In genomic region chr6:145240285-145240684, GRCm38 (mm10) we compare ENCODE assay signal across 31 mouse cellular contexts. TPM values are rescaled to one million over a fixed set of nuclear protein-coding genes. Genes with fewer than 3 reads are reported as not detected.
"Had no signal": no experiment of that assay in that cellular context is flagged by ENCODE, and none has a peak within 500 bp of the region (broad histone marks: within the 10 kb centered on the region; RNA-seq: fewer than 3 reads in every experiment).

No protein-coding gene starts in this region.

- H3K9me3 ChIP-seq: limb, embryonic 10.5 days; limb, embryonic 12.5 days; limb, embryonic 13.5 days; limb, embryonic 15.5 days; liver, embryonic 12.5 days; liver, embryonic 13.5 days; liver, embryonic 15.5 days; lung, embryonic 15.5 days; megakaryocyte, embryonic 14.5 days; midbrain, embryonic 10.5 days; midbrain, embryonic 12.5 days; midbrain, embryonic 13.5 days; midbrain, embryonic 15.5 days; neural tube, embryonic 12.5 days had no signal

- DNase-seq: layer of hippocampus, postnatal 36 days; left cerebral cortex, postnatal 4 days; liver; liver, embryonic 13.5 days; liver, postnatal 0 days; lung, adult 18-20 months; lung, embryonic 14.5 days; lung, postnatal 10 days; lung, postnatal 4 days; midbrain, embryonic 14.5 days had no signal

- ATAC-seq: liver, embryonic 12.5 days; liver, postnatal 0 days; midbrain, embryonic 13.5 days; midbrain, embryonic 15.5 days; midbrain, embryonic 16.5 days had no signal

- H3K4me2 ChIP-seq: limb, embryonic 12.5 days; limb, embryonic 13.5 days; limb, embryonic 15.5 days; liver, embryonic 11.5 days; liver, embryonic 12.5 days; liver, embryonic 13.5 days; liver, embryonic 15.5 days; lung, embryonic 14.5 days; lung, embryonic 15.5 days; midbrain, embryonic 11.5 days; midbrain, embryonic 12.5 days; midbrain, embryonic 13.5 days; midbrain, embryonic 15.5 days; neural tube, embryonic 12.5 days had no signal

- H3K36me3 ChIP-seq: midbrain, embryonic 15.5 days had no signal

- H3K9ac ChIP-seq: limb, embryonic 12.5 days; limb, embryonic 13.5 days; limb, embryonic 15.5 days; liver, embryonic 12.5 days; liver, embryonic 13.5 days; liver, embryonic 14.5 days; liver, embryonic 15.5 days; liver, postnatal 0 days; lung, embryonic 14.5 days; lung, embryonic 15.5 days; midbrain, embryonic 12.5 days; midbrain, embryonic 13.5 days; midbrain, embryonic 15.5 days; neural tube, embryonic 12.5 days had no signal

- H3K27me3 ChIP-seq: limb, embryonic 12.5 days; limb, embryonic 13.5 days; limb, embryonic 15.5 days; liver, embryonic 12.5 days; liver, embryonic 13.5 days; liver, embryonic 15.5 days; lung, embryonic 15.5 days; megakaryocyte, embryonic 14.5 days; midbrain, embryonic 12.5 days; midbrain, embryonic 13.5 days; midbrain, embryonic 15.5 days; neural tube, embryonic 12.5 days had no signal

- H3K4me1 ChIP-seq: limb, embryonic 10.5 days; limb, embryonic 12.5 days; limb, embryonic 13.5 days; limb, embryonic 15.5 days; liver, embryonic 13.5 days; liver, embryonic 15.5 days; lung, embryonic 15.5 days; midbrain, embryonic 10.5 days; midbrain, embryonic 12.5 days; midbrain, embryonic 13.5 days; midbrain, embryonic 15.5 days; neural tube, embryonic 12.5 days had no signal

- H3K27ac ChIP-seq: left cerebral cortex, adult 2 months; limb, embryonic 10.5 days; limb, embryonic 12.5 days; limb, embryonic 13.5 days; limb, embryonic 15.5 days; liver, embryonic 12.5 days; liver, embryonic 13.5 days; liver, embryonic 14.5 days; liver, embryonic 15.5 days; lung, embryonic 15.5 days; macrophage; midbrain, embryonic 10.5 days; midbrain, embryonic 12.5 days; midbrain, embryonic 13.5 days; midbrain, embryonic 15.5 days; neural tube, embryonic 12.5 days had no signal

- H3K4me3 ChIP-seq: left cerebral cortex, adult 2 months; limb, embryonic 10.5 days; limb, embryonic 12.5 days; limb, embryonic 13.5 days; limb, embryonic 15.5 days; liver, embryonic 12.5 days; liver, embryonic 13.5 days; liver, embryonic 15.5 days; lung, embryonic 15.5 days; megakaryocyte, embryonic 14.5 days; midbrain, embryonic 10.5 days; midbrain, embryonic 12.5 days; midbrain, embryonic 13.5 days; midbrain, embryonic 15.5 days; myocyte; neural tube, embryonic 12.5 days had no signal

RNA-seq across cellular contexts. Expression of gene Casc1, which starts 29.5 kb away (rescaled TPM):
- polyA plus RNA-seq: liver, adult 2 months had no signal
